Mouse (Mus musculus): ENCODE data around the gene Dram1. TPM values are rescaled to one million over a fixed set of nuclear protein-coding genes. Genes with fewer than 3 reads are reported as not detected.
"Not testable (repeated sequence)": the region's sequence is repeated elsewhere in the genome, so short reads cannot be mapped to it uniquely, and the experiment has no call there.

The Dram1 gene
- polyA plus RNA-seq, 1 experiment = 8.4 TPM

DNA sequence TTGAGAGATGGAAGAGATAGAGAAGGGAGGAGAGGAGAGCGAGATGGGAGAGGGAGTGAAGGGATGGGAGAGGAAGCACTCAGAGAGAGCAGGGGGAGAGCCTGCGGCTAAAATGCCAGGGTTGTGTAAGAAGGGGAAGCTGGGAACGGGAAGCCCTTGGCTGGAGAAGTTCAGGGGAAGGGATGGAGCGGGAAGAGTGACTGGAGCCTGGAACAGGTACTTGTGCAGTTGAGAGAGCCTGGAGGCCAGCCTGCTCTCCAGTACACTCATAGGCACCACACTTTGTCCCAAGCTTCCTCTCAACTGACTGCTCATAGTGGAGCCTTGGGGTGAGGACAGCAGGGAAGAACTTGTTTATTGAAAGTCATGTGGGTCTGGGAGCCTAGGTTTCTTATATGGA lies 4.6 kb upstream of the Dram1 start:
- Histone ChIP-seq H3K27ac (ENCODE audit: control insufficient read depth, insufficient read depth, low read depth, low read length, poor library complexity) (no peak overlapping the region), H3K4me1 (ENCODE audit: control insufficient read depth, insufficient read depth, low read length) (peaks cover 9% of the 10 kb centered on the region), H3K4me3 (replicated peaks; ENCODE audit: control insufficient read depth, low read depth, low read length) (no peak overlapping the region)
- TF ChIP-seq POLR2A (IDR thresholded peaks at IDR 0.05; ENCODE audit: borderline replicate concordance, control insufficient read depth, low read depth, low read length) (no peak), CTCF (IDR thresholded peaks at IDR 0.05; ENCODE audit: control insufficient read depth, insufficient read depth, low read length) (no peak)
- WGBS = 26% methylated on average over 4 of the region's 4 CpGs

DNA sequence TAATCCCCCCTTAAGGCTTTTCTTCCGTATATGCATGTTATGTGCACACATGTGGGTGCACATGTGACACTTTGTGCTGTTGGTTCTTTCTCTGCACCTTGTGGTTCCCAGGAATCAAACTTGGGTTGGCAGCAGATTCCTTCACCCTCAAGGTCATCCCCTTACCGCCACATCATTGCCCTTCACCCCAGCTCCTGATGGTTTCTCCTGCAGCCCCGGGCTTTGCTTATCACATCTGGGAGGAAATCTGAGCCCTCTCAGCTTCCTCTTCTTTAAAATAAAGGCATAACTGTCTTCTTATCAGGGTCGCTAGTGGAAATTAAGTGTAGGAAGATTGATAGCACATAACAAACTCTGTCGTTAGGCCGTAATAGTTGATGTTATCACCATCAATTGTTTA lies 3.1 kb upstream of the Dram1 start:
- H3K27ac ChIP-seq (ENCODE audit: control insufficient read depth, insufficient read depth, low read depth, low read length, poor library complexity) = no peak overlapping the region
- no peak overlapping the region for H3K4me3 ChIP-seq (replicated peaks; ENCODE audit: control insufficient read depth, low read depth, low read length)
- 12% methylated on average over 6 of the region's 6 CpGs for WGBS

DNA sequence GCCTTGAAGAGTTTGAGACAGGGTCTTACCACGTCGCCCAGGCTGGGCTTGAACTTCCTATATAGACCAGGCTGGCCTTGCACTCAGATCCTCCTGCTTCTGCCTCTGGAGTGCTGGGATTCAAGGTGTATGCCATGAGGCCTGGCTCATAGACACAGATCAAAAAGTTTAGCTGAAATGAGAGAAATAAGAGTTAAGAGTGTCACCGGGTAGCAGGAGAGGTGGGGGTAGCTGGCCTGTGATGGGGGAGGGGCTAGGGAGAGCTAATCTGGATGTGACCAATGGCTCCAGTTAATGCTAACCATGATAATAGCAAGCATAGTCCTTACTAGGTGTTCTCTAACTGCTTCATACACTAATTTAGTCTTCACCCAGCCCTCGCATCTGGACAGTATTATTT lies 2.4 kb upstream of the Dram1 start:
- H3K4me3 ChIP-seq (replicated peaks; ENCODE audit: control insufficient read depth, low read depth, low read length) = no peak overlapping the region
- WGBS = 58% methylated on average over 4 of the region's 4 CpGs
- no peak for TF ChIP-seq CTCF (IDR thresholded peaks at IDR 0.05; ENCODE audit: control insufficient read depth, insufficient read depth, low read length)
- TF ChIP-seq POLR2A (IDR thresholded peaks at IDR 0.05; ENCODE audit: borderline replicate concordance, control insufficient read depth, low read depth, low read length) = no peak
- H3K4me1 ChIP-seq (ENCODE audit: control insufficient read depth, insufficient read depth, low read length) = peaks cover 9% of the 10 kb centered on the region
- H3K27ac ChIP-seq (ENCODE audit: control insufficient read depth, insufficient read depth, low read depth, low read length, poor library complexity) = no peak overlapping the region

More for the DNA sequence above, 3.1 kb upstream of the Dram1 start:
- TF ChIP-seq POLR2A (IDR thresholded peaks at IDR 0.05; ENCODE audit: borderline replicate concordance, control insufficient read depth, low read depth, low read length) = no peak
- TF ChIP-seq CTCF (IDR thresholded peaks at IDR 0.05; ENCODE audit: control insufficient read depth, insufficient read depth, low read length) = no peak
- H3K4me1 ChIP-seq (ENCODE audit: control insufficient read depth, insufficient read depth, low read length) = peaks cover 9% of the 10 kb centered on the region

DNA sequence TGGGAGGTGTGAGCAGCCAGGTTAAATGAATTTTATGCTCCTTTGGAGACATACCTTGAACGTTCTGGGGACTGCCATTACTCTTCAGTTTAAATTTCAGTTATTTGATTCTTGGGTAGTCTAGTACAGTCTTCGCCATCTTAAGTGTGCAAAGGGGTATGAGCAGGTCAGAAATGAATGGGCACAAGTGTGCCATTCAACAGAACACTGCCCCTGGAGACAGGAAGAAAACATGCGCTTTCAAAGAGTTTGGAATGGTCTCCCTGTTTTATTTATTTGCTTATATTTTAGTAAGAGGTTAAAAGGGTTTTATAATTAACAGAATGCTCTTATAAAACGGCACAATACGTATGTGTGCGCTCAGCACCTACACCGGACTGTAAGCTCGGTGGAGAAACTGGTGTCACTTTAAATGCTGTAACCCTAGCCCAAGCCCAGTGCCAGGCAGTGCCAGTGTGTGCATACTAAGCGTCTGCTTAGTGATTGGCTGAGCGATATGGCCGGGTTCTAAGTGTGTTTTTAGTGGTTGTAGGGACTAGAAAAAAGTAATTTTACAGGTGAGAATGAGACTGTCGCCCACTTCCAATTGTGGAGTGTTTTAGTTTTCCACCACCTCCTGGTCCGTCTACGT lies 1.7 kb upstream of the Dram1 start:
- Histone ChIP-seq H3K4me3 (replicated peaks; ENCODE audit: control insufficient read depth, low read depth, low read length) (peak overlapping the region; percentile 35), H3K27ac (ENCODE audit: control insufficient read depth, insufficient read depth, low read depth, low read length, poor library complexity) (no peak overlapping the region)

DNA sequence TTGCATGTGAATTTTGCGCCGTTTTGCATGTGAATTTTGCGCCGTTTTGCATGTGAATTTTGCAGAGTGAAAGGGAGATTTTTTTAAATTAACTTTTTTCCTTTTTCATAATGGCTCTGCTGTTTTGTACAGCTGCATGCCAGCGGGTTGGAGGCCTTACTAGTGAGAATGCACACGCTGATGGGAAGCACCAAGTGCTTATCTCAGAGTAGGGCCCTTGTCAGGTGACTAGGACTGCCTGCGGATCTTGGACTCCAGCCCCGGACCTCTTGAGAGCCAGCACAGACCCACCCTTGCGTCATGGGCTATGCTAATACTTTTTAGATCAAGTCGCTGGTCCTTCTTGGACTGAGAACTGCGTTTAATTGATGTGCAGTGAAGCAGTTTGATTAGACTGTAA lies 1.1 kb upstream of the Dram1 start:
- TF ChIP-seq CTCF (IDR thresholded peaks at IDR 0.05; ENCODE audit: control insufficient read depth, insufficient read depth, low read length) = no peak
- TF ChIP-seq POLR2A (IDR thresholded peaks at IDR 0.05; ENCODE audit: borderline replicate concordance, control insufficient read depth, low read depth, low read length) = no peak
- 1% methylated on average over 11 of the region's 11 CpGs for WGBS
- peak overlapping the region; percentile 20; the same call in 1 of the 2 replicates for H3K27ac ChIP-seq (ENCODE audit: control insufficient read depth, insufficient read depth, low read depth, low read length, poor library complexity)
- H3K4me1 ChIP-seq (ENCODE audit: control insufficient read depth, insufficient read depth, low read length) = peaks cover 6% of the 10 kb centered on the region
- peak overlapping the region; percentile 92 for H3K4me3 ChIP-seq (replicated peaks; ENCODE audit: control insufficient read depth, low read depth, low read length)

More for the DNA sequence above, 1.7 kb upstream of the Dram1 start:
- H3K4me1 ChIP-seq (ENCODE audit: control insufficient read depth, insufficient read depth, low read length) = peaks cover 8% of the 10 kb centered on the region
- 17% methylated on average over 14 of the region's 14 CpGs for WGBS
- TF ChIP-seq CTCF (IDR thresholded peaks at IDR 0.05; ENCODE audit: control insufficient read depth, insufficient read depth, low read length) (no peak), POLR2A (IDR thresholded peaks at IDR 0.05; ENCODE audit: borderline replicate concordance, control insufficient read depth, low read depth, low read length) (no peak)

DNA sequence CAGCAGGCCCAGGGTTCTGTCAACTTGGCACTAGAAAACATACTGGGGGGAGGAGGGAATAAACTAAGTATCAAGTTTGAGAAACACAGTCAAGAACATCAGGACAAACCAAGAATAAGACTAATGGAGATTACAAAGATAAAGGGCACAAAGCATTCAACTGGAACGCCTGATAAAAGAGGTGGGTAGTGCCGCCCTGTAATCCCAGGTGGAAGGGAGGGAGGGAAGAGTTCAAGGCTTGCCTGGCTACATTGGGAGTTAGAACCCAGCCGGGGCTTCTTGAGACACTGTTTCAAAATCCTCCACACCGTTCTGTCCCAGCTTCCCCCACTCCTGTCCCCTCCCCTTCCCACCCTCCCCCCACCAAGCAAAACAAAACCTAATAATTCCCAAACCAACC lies 1.2 kb downstream of the Dram1 start:
- Histone ChIP-seq H3K4me3 (replicated peaks; ENCODE audit: control insufficient read depth, low read depth, low read length) (no peak overlapping the region), H3K27ac (ENCODE audit: control insufficient read depth, insufficient read depth, low read depth, low read length, poor library complexity) (no peak overlapping the region), H3K4me1 (ENCODE audit: control insufficient read depth, insufficient read depth, low read length) (peaks cover 3% of the 10 kb centered on the region)
- WGBS = 58% methylated on average over 4 of the region's 4 CpGs
- TF ChIP-seq POLR2A (IDR thresholded peaks at IDR 0.05; ENCODE audit: borderline replicate concordance, control insufficient read depth, low read depth, low read length) = no peak
- no peak for TF ChIP-seq CTCF (IDR thresholded peaks at IDR 0.05; ENCODE audit: control insufficient read depth, insufficient read depth, low read length)

DNA sequence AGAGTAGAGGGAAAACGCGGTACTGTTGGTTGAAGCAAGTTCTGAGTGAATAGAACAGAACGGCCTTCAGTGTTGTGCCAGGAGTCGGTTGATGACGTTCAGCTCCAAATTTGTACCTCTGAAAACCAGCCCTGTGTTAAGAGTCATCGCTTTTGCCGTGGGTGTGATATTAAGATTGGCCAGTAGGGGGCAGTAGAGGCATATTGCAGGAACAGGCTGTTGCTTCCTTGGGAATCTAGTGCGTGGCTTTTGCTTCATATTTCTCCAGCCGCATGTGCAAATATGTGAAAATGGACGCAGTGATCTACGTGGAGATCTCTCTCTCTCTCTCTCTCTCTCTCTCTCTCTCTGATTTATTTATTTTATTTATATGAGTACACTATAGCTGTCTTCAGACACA lies 2.1 kb downstream of the Dram1 start:
- peaks cover 2% of the 10 kb centered on the region; the same call in 1 of the 2 replicates for H3K4me1 ChIP-seq (ENCODE audit: control insufficient read depth, insufficient read depth, low read length)
- TF ChIP-seq CTCF (IDR thresholded peaks at IDR 0.05; ENCODE audit: control insufficient read depth, insufficient read depth, low read length) (peak; percentile 76), POLR2A (IDR thresholded peaks at IDR 0.05; ENCODE audit: borderline replicate concordance, control insufficient read depth, low read depth, low read length) (no peak)
- H3K27ac ChIP-seq (ENCODE audit: control insufficient read depth, insufficient read depth, low read depth, low read length, poor library complexity) = no peak overlapping the region
- no peak overlapping the region for H3K4me3 ChIP-seq (replicated peaks; ENCODE audit: control insufficient read depth, low read depth, low read length)
- WGBS = 1% methylated on average over 11 of the region's 11 CpGs

DNA sequence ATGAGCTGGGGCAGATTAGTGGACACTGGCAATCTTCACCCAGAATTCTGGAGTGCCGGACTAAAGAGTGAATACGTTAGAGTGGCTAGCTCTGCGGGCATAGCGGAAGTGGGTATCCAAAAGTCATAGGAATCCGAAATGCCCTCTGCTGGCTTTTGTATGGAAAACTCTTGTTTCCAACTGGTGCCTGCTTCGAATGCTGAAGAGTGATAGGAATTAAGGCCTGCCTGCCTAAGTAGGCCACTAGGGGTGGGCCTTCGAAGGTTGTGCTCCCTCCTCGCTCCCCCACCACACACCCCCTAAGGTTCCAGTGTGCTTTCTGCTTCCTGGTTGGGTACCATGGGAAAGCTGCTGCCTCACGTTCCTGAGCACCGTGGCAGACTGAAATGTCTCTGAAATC lies 3.9 kb downstream of the Dram1 start:
- WGBS = 77% methylated on average over 10 of the region's 10 CpGs

DNA sequence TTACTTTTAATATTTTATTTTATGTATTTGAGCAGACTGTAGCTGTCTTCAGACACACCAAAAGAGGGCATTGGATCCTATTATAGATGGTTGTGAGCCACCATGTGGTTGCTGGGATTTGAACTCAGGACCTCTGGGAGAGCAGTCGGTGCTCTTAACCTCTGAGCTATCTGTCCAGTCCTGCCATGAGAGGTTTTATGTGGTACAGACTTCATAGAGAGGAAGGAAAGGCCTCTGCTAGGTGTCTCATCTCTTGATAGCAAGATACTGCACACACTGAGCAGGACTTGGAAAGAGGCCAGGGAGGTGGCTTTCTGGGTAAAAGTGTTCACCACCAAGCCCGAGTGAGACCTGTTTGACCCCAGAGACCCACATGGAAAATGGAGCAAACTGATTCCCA lies 5.9 kb downstream of the Dram1 start:
- H3K4me1 ChIP-seq (ENCODE audit: control insufficient read depth, insufficient read depth, low read length); H3K27ac ChIP-seq (ENCODE audit: control insufficient read depth, insufficient read depth, low read depth, low read length, poor library complexity); H3K4me3 ChIP-seq (replicated peaks; ENCODE audit: control insufficient read depth, low read depth, low read length): not testable (repeated sequence)
- 24% methylated on average over 2 of the region's 2 CpGs for whole genome bisulfite sequencing

More for the DNA sequence above, 3.9 kb downstream of the Dram1 start:
- Histone ChIP-seq H3K4me3 (replicated peaks; ENCODE audit: control insufficient read depth, low read depth, low read length) (no peak overlapping the region), H3K4me1 (ENCODE audit: control insufficient read depth, insufficient read depth, low read length) (no peaks in the 10 kb centered on the region; the same call in 1 of the 2 replicates), H3K27ac (ENCODE audit: control insufficient read depth, insufficient read depth, low read depth, low read length, poor library complexity) (no peak overlapping the region)
- TF ChIP-seq CTCF (IDR thresholded peaks at IDR 0.05; ENCODE audit: control insufficient read depth, insufficient read depth, low read length) = no peak
- TF ChIP-seq POLR2A (IDR thresholded peaks at IDR 0.05; ENCODE audit: borderline replicate concordance, control insufficient read depth, low read depth, low read length) = no peak

All from bone marrow, adult 2 months (tissue).